Mouse (Mus musculus) hindbrain, embryonic 15.5 days (tissue): ENCODE results near the gene Tsen2. TPM values are rescaled to one million over a fixed set of nuclear protein-coding genes. Genes with fewer than 3 reads are reported as not detected.

ENCODE experiments used
- ATAC-seq: fragments of 200-750 bp; cut with Nextera tagmentation; 2 replicates; pipeline ENCODE4 v1.8.0; 2017; ENCODE audit warnings: low read depth, moderate number of reproducible peaks, moderate TSS enrichment; ENCODE audit not compliant: low FRiP score
- H3K27ac ChIP-seq: fragments of 300-500 bp; sonication (generic); replicated peaks from 2 replicates; pipeline ENCODE4 v1.5.1; 2015; ENCODE audit warnings: mild to moderate bottlenecking, inconsistent platforms
- H3K27me3 ChIP-seq: fragments of 300-500 bp; sonication (generic); 2 replicates; pipeline ENCODE4 v1.6.1; 2015; ENCODE audit warnings: control low read depth, inconsistent platforms
- H3K36me3 ChIP-seq: fragments of 300-500 bp; sonication (generic); 2 replicates; pipeline ENCODE4 v1.6.1; 2015; ENCODE audit warnings: control low read depth, inconsistent platforms
- H3K4me1 ChIP-seq: fragments of 300-500 bp; sonication (generic); replicated peaks from 2 replicates; pipeline ENCODE4 v1.6.1; 2015; ENCODE audit warnings: control low read depth, inconsistent platforms
- H3K4me2 ChIP-seq: fragments of 300-500 bp; sonication (generic); 2 replicates; pipeline ENCODE4 v1.6.1; 2015; ENCODE audit warnings: moderate library complexity, mild to moderate bottlenecking, inconsistent platforms
- H3K4me3 ChIP-seq: fragments of 300-500 bp; sonication (generic); 2 replicates; pipeline ENCODE4 v1.5.1; 2015; ENCODE audit warnings: mild to moderate bottlenecking, inconsistent platforms
- H3K9ac ChIP-seq: fragments of 300-500 bp; sonication (generic); 2 replicates; pipeline ENCODE4 v1.6.1; 2015; ENCODE audit warnings: inconsistent platforms
- H3K9me3 ChIP-seq: fragments of 300-500 bp; sonication (generic); 2 replicates; pipeline ENCODE4 v1.6.1; 2016; ENCODE audit warnings: control low read depth, inconsistent platforms
- WGBS: fragments of 180-500 bp; shearing (Covaris S2); methylation state at CpG from one replicate; pipeline ENCODE4 v1.1.7; 2015; 5-methylcytosine and 5-hydroxymethylcytosine counted together
- polyA plus RNA-seq: library from polyadenylated mRNA; unstranded; fragments of >200 nt; fragmentation: Nextera tagmentation; extraction: Ambion mirVana; gene quantifications from 2 replicates; pipeline ENCODE4 v1.2.1, GENCODE M21; 2015

The Tsen2 gene
- polyA plus RNA-seq, 1 experiment from 2014 or later, result 35.3 TPM

DNA sequence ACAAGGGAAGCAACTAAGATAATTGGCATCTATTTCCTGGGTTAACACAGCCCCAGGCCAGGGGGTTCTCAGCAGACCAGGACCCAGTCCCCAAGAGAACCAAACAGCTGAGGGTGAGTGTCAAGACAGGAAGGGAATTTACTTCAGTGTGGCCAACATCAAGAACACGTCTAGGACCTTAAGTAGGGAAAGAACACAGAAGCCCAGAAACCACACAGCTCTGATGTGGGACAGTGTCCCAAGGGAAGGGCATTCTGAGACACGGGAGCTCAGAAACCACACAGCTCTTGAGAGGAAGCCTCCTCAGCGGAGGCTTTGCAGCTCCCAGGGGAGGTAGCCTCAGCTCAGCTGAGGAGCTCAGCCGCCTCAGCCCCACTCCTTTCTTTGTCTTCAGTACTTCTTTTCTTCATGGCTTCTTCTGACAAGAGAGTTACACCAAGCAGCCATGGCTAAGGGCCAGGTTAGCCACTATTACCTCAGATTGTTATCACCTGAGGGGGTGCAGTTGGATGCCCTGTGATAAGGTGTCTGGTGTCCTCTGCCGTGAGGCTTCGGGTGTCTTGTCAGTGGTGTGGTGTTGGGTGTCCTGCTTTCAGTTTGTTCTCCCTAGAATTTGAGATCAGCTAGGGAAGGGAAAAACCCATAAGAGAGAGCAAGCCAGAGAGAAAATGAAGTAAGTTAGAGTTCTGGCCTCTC lies 39.1 kb downstream of the Tsen2 start:
- H3K9me3 ChIP-seq, result no peaks in the 10 kb centered on the region
- ATAC-seq, result no peak
- no peak overlapping the region for H3K27ac ChIP-seq
- peaks cover 15% of the 10 kb centered on the region; the same call in 1 of the 2 replicates for H3K36me3 ChIP-seq
- no peak overlapping the region for H3K9ac ChIP-seq
- no peak overlapping the region for H3K4me3 ChIP-seq
- WGBS, result 84% methylated on average over 6 of the region's 6 CpGs
- H3K4me2 ChIP-seq, result no peak overlapping the region
- no peaks in the 10 kb centered on the region for H3K4me1 ChIP-seq
- H3K27me3 ChIP-seq, result no peaks in the 10 kb centered on the region

DNA sequence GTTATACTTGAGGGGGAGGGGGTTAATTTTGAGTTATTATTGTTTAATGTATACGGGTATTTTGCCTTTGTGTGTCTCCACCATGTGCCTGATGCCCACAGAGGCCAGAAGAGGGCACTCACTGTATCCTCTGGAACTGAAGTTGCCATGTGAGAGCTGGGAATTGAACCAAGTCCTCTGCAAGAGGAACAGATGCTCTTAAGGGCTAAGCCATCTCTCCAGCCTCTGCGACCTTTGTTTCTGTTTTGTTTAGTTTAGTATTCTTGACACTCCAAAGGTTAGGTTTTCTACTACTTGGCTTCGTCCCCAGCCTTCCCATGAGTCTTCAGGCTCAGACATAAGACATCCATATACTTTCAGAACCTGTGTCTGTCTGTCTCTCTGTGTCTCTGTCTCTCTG lies 39.7 kb downstream of the Tsen2 start:
- H3K27me3 ChIP-seq, result no peaks in the 10 kb centered on the region
- peaks cover 11% of the 10 kb centered on the region; the same call in 1 of the 2 replicates for H3K36me3 ChIP-seq
- no peaks in the 10 kb centered on the region for H3K4me1 ChIP-seq
- no peaks in the 10 kb centered on the region for H3K9me3 ChIP-seq
- no peak overlapping the region for H3K9ac ChIP-seq
- H3K27ac ChIP-seq, result no peak overlapping the region
- no peak for ATAC-seq
- 82% methylated on average over 3 of the region's 3 CpGs for WGBS
- H3K4me2 ChIP-seq, result no peak overlapping the region
- H3K4me3 ChIP-seq, result no peak overlapping the region

DNA sequence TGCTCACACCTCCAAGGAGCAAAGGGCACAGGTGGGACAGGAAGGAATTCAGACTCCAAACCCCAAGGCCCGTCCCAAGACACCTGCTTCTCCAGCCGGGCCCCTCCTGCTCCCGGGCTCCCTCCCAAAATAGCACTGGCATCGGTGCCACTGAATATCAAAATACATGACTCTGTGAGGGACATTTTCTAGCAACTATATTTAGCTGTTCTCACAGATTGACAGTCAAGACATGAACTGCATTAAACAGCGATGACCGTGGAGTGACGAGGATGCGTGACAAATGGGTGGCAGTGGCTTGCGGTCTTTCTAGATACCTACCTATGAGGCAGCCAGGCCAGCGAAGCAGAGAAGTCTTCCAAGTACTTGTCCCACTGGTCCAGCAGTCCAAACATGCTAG lies 41.9 kb downstream of the Tsen2 start:
- H3K4me3 ChIP-seq, result no peak overlapping the region
- H3K4me2 ChIP-seq, result no peak overlapping the region
- H3K27me3 ChIP-seq, result no peaks in the 10 kb centered on the region
- no peaks in the 10 kb centered on the region for H3K4me1 ChIP-seq
- no peak overlapping the region for H3K9ac ChIP-seq
- H3K9me3 ChIP-seq, result no peaks in the 10 kb centered on the region
- 0 out of 2 replicates have a peak, but pooled peaks cover 2% of the 10 kb centered on the region for H3K36me3 ChIP-seq
- WGBS, result 87% methylated on average over 10 of the region's 10 CpGs
- H3K27ac ChIP-seq, result no peak overlapping the region
- no peak for ATAC-seq

DNA sequence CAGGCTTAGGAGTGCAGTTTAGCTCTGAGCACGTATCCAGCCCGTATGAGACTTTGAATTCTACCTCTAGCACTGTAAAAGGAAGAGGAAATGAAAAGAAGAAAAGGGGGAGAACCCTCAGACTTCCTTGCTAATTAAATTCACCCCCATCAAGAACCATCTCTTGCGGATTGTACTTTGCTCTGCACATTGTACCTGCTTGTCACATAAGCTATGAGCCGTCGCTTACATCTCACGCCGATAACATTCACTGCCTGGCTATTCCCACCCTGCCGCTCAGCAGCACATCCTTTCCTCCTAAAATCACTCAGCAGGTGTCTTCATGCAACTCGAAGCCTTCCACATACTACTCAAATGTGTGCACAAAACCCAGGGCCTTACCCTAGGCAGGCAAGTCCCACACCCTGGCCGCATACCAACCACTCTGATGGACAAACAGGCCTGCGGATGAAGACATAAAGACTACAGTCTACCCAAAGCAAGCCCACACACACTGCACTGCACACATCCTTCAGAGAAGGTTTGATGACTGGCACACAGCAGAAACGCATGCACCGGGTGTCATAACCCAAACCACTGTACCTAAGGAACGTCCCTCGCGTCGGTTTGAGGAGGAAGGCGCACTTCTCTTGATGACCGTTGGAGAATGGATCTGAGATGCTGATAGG lies 47.4 kb downstream of the Tsen2 start:
- Histone ChIP-seq H3K36me3 (no peaks in the 10 kb centered on the region), H3K9ac (no peak overlapping the region), H3K4me1 (no peaks in the 10 kb centered on the region), H3K4me3 (no peak overlapping the region), H3K9me3 (no peaks in the 10 kb centered on the region), H3K27me3 (no peaks in the 10 kb centered on the region), H3K27ac (no peak overlapping the region), H3K4me2 (no peak overlapping the region)
- 90% methylated on average over 19 of the region's 19 CpGs for WGBS
- no peak for ATAC-seq

DNA sequence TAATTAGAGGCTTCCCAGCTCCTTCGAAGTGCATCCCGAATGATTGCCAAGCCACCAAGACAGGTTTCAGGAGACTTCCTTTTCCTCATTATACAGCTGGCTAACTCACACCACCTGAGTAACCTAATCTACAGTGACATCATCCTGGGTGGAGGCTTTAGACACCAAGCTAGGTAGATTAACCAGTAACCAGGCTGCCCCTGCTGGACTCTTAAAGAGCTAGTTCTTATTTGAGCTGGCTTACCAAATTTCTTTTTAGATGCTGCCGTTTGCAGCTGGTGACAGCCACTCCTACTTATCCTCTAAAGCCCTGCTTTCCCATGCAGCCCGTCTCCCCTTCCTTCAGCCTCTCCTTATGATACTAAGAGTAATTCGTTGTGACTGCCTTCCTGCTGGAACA lies 48.0 kb downstream of the Tsen2 start, which contains the start of gene Mkrn2os:
Gene Mkrn2os (minus strand): TSS at position 119 of the 400 bp plus-strand sequence.
- Histone ChIP-seq H3K27ac (no peak within 1 kb of the TSS), H3K9me3 (no peaks in the 10 kb centered on the region), H3K4me3 (no peak within 1 kb of the TSS), H3K36me3 (no peaks in the 10 kb centered on the region), H3K27me3 (no peaks in the 10 kb centered on the region), H3K9ac (no peak within 1 kb of the TSS), H3K4me2 (no peak within 1 kb of the TSS), H3K4me1 (no peaks in the 10 kb centered on the region)
- 76% methylated on average over 5 of the region's 5 CpGs for WGBS
- no peak for ATAC-seq

DNA sequence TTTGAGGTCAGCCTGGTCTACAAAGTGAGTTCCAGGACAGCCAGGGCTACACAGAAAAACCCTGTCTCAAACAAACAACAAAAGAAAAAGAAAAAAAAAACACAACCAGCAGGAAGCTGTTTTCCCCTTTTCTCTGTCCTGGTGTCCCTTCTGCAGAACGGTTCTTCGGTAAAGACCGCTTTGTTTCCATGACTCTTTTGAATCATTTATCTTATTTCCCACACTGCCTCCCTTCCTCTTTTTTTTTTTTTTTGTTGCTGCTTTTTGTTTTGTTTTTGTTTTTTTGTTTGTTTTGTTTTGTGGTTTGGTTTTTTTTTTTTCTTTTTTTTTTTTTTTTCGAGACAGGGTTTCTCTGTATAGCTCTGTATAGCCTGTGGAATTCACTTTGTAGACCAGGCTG lies 48.8 kb downstream of the Tsen2 start:
- no peak for ATAC-seq
- no peak overlapping the region for H3K27ac ChIP-seq
- WGBS, result 74% methylated on average over 4 of the region's 4 CpGs
- H3K4me1 ChIP-seq, result no peaks in the 10 kb centered on the region
- H3K4me2 ChIP-seq, result no peak overlapping the region
- no peaks in the 10 kb centered on the region for H3K9me3 ChIP-seq
- H3K36me3 ChIP-seq, result no peaks in the 10 kb centered on the region
- H3K27me3 ChIP-seq, result no peaks in the 10 kb centered on the region
- no peak overlapping the region for H3K9ac ChIP-seq
- H3K4me3 ChIP-seq, result no peak overlapping the region

DNA sequence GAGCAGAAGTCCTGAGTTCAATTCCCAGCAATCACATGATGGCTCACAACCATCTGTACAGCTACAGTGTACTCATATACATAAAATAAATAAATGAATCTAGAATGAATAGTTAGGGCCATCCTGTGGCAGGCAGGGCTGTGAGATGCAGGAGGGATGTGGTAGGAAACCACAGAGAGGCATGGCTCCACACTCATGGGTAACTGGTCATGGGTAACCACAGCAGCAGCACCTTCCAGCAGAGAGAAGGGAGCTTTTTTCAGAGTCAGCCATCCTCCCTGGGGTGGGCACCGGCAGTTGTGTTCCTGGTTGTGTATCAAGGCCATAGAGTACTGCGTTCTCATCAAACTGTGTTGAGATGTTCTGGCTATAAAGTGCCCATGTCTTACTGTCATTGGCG lies 50.0 kb downstream of the Tsen2 start:
- H3K4me2 ChIP-seq, result no peak overlapping the region
- H3K27me3 ChIP-seq, result no peaks in the 10 kb centered on the region
- no peaks in the 10 kb centered on the region for H3K4me1 ChIP-seq
- H3K36me3 ChIP-seq, result no peaks in the 10 kb centered on the region
- WGBS, result 84% methylated on average over 3 of the region's 3 CpGs
- no peaks in the 10 kb centered on the region for H3K9me3 ChIP-seq
- no peak overlapping the region for H3K9ac ChIP-seq
- ATAC-seq, result no peak
- no peak overlapping the region for H3K27ac ChIP-seq
- H3K4me3 ChIP-seq, result no peak overlapping the region

DNA sequence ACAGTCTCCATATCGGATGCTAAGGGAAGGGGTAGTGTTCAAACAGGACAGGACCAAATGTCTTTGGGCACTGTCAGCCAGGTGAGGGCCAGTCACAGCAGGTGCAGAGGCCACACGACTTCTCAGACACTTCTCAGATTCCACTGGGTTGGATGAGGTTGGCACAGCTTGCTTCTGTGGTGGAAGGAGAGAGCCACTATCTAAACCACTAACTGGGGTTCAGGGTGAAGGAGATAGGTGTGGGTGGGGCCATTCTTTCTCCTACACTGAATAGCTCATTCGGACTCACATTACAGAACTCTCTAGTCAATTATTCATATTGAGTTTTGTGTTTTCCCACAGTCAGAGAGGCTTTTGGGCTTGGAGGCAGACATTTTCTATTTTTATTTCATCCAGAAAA lies 51.2 kb downstream of the Tsen2 start:
- H3K4me1 ChIP-seq, result no peaks in the 10 kb centered on the region
- no peaks in the 10 kb centered on the region for H3K9me3 ChIP-seq
- H3K4me3 ChIP-seq, result no peak overlapping the region
- ATAC-seq, result no peak
- no peak overlapping the region for H3K9ac ChIP-seq
- H3K4me2 ChIP-seq, result no peak overlapping the region
- H3K36me3 ChIP-seq, result no peaks in the 10 kb centered on the region
- H3K27ac ChIP-seq, result no peak overlapping the region
- H3K27me3 ChIP-seq, result no peaks in the 10 kb centered on the region
- 64% methylated on average over 3 of the region's 3 CpGs for WGBS

DNA sequence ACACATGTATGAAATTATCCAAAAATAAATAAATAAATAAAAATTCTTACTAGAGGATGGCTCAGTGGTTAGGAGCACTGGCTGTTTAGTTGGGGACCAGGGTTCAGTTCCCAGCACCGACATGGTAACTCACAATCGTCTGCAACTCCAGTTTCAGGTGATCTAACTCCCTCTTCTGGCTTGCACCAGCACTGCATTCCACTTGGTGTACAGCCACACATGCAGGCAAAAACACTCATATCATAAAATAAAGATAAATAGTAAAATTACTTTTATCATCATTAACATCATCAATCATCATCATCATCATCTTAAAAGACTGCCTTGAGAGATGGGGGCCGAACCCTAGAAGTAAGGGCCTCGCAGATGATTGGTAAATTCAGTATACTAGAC lies 56.9 kb downstream of the Tsen2 start:
- Histone ChIP-seq H3K27me3 (no peaks in the 10 kb centered on the region), H3K27ac (no peak overlapping the region), H3K9me3 (no peaks in the 10 kb centered on the region), H3K4me1 (peaks cover 15% of the 10 kb centered on the region), H3K4me2 (peak overlapping the region; percentile 78), H3K36me3 (no peaks in the 10 kb centered on the region), H3K9ac (0 out of 2 replicates have a peak overlapping the region, but pooled peaks have one; percentile 16), H3K4me3 (peak overlapping the region; percentile 75)
- no peak; the same call in 1 of the 2 replicates for ATAC-seq
- WGBS, result 59% methylated on average over 4 of the region's 4 CpGs

DNA sequence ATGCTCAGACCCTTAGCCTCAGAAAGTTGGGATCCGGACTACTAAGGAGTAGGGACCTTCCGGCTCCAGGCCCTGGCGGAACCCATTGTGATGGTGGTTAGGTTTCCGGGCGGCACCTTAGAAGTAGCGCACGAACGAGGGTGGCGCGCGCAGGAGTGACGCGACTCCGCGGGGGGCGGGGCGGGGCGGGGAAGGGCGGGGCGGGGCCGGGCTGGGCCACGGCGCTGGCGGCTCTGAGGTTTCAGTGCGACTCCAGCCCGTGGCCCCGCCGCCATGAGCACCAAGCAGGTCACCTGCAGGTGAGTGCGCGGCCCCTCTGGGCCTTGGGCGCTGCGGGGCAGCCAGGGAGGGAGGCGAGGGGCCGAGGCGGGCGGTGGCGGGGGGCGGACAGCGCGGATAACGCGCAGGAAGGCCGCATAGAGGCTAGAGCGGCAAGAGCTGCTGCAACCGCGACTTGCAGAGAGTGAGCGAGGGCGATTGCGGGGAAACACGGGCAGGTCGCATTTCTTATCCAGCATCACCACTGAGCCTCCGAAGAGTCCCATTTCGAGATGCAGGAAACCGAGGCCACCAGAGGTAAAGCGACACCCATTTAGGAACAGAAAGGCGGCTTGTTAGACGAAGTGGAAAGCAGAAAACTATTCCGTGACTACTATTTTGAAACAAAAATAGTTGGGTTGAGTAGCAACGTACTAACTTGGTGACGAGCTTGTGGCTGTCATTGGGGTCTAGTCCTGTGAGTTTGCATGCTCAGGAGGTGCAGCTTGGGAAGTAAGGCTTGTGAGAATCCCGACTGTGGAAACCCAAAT lies 57.5 kb downstream of the Tsen2 start, which contains the start of gene Mkrn2:
Gene Mkrn2 (plus strand): TSS at position 188 of the 809 bp plus-strand sequence.
- under 1% methylated on average over 60 of the region's 61 CpGs for WGBS
- Histone ChIP-seq H3K4me3 (peak within 1 kb of the TSS; percentile 75), H3K27ac (peak within 1 kb of the TSS; percentile 87), H3K27me3 (no peaks in the 10 kb centered on the region), H3K9me3 (no peaks in the 10 kb centered on the region), H3K4me1 (peaks cover 15% of the 10 kb centered on the region), H3K4me2 (peak within 1 kb of the TSS; percentile 78), H3K9ac (peak within 1 kb of the TSS; percentile 66), H3K36me3 (no peaks in the 10 kb centered on the region)
- ATAC-seq, result peak; percentile 90

DNA sequence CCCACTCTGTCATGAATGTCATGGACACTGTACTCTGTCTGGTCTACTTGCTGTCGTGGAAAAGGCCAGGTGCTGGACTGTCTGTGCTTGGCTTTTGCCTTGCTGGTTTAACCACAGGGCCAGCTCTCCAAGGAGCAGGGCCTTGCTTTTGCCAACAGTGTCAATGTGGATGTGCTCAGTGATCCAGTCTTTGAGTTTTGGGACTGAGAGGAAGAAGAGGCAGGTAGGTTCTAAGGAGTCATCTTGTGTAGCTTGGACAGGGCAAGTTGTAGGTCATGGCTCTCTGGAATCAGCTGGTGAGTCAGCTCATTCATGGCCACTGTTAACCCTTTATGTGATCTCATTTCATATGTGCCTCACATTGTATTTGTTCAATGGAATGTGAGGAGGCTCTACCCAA lies 62.0 kb downstream of the Tsen2 start:
- Histone ChIP-seq H3K9ac (no peak overlapping the region), H3K4me1 (peaks cover 20% of the 10 kb centered on the region), H3K4me3 (no peak overlapping the region), H3K27ac (no peak overlapping the region), H3K4me2 (no peak overlapping the region), H3K9me3 (no peaks in the 10 kb centered on the region), H3K27me3 (no peaks in the 10 kb centered on the region), H3K36me3 (peaks cover 17% of the 10 kb centered on the region)
- ATAC-seq, result no peak
- WGBS, result 86% methylated on average over 1 of the region's 1 CpGs

DNA sequence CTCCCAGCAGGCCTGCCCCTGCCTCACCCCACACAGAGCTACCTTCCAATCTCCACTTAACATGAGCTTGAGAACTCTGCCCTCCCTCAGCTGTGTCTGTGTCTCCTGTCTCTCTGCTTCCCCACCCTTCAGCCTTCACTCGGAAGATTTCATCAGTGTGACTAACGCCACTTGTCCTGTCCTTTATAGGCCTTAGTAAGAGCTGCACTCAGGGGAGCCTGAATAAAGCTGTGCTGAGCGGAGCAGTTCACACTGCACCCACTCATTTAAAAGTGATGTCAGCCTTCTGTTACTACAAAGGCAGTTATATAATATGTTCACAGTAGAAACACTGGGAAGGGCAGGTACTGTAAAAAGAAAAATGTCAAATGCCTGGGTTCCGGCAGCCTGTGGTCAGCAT lies 63.0 kb downstream of the Tsen2 start:
- Histone ChIP-seq H3K27me3 (no peaks in the 10 kb centered on the region), H3K9me3 (no peaks in the 10 kb centered on the region), H3K4me1 (peaks cover 18% of the 10 kb centered on the region), H3K9ac (no peak overlapping the region), H3K27ac (no peak overlapping the region; the same call in 1 of the 2 replicates), H3K4me3 (no peak overlapping the region), H3K4me2 (no peak overlapping the region), H3K36me3 (peaks cover 24% of the 10 kb centered on the region)
- WGBS, result 61% methylated on average over 4 of the region's 4 CpGs
- no peak for ATAC-seq
